Mouse (Mus musculus): ENCODE data around the gene Spon1.
A peak's percentile ranks its signal among the peaks of the same experiment; 100 is the strongest.

- peak; percentile 44 for TF ChIP-seq CTCF (IDR thresholded peaks at IDR 0.05)
- no peak for TF ChIP-seq EP300 (IDR thresholded peaks at IDR 0.05; ENCODE audit: insufficient read depth, low read depth, low read length)
These were observed 132.6 kb downstream of the Spon1 start for GRCm38 (mm10) chr7:113898388-113898787.

Measured in heart, adult 2 months (tissue).